Mouse (Mus musculus) heart, adult 2 months (tissue): ENCODE data around the gene Twsg1. TPM values are rescaled to one million over a fixed set of nuclear protein-coding genes. Genes with fewer than 3 reads are reported as not detected.

Experiments used
- DNase-seq, 2 experiments: peaks; one replicate each; pipeline ENCODE4 v3.0.0; 2021
- H3K27ac ChIP-seq: fragments of 200-600 bp; 2 replicates; pipeline ENCODE4 v1.8.1; 2022
- H3K27me3 ChIP-seq: fragments of 200-500 bp; 2 replicates; pipeline ENCODE4 v1.6.1; 2012; ENCODE audit warnings: mild to moderate bottlenecking, low read length, inconsistent platforms, mixed read lengths; ENCODE audit not compliant: control insufficient read depth, insufficient read depth
- H3K36me3 ChIP-seq: fragments of 200-500 bp; 2 replicates; pipeline ENCODE4 v1.6.1; 2012; ENCODE audit warnings: low read length, inconsistent platforms; ENCODE audit not compliant: control insufficient read depth, insufficient read depth
- H3K4me1 ChIP-seq: fragments of 200-500 bp; 2 replicates; pipeline ENCODE4 v1.6.1; 2011; ENCODE audit warnings: low read length; ENCODE audit not compliant: control insufficient read depth, insufficient read depth
- H3K4me3 ChIP-seq: fragments of 200-600 bp; 2 replicates; pipeline ENCODE4 v1.8.1; 2022
- H3K79me2 ChIP-seq: fragments of 200-500 bp; replicated peaks from 2 replicates; pipeline ENCODE4 v1.6.1; 2012; ENCODE audit warnings: mild to moderate bottlenecking, inconsistent platforms, low read length, moderate library complexity, mixed read lengths; ENCODE audit not compliant: control insufficient read depth, insufficient read depth
- H3K9ac ChIP-seq: fragments of 200-500 bp; 2 replicates; pipeline ENCODE4 v1.6.1; 2012; ENCODE audit warnings: low read depth, mild to moderate bottlenecking, control low read depth, inconsistent platforms, low read length, mixed read lengths
- CTCF ChIP-seq: fragments of 200-600 bp; IDR thresholded peaks from 2 replicates; pipeline ENCODE4 v1.8.1; 2022; ENCODE audit warnings: antibody characterized with exemption, mild to moderate bottlenecking, moderate library complexity
- EP300 ChIP-seq: fragments of 200-500 bp; IDR thresholded peaks from 2 replicates; pipeline ENCODE4 v1.6.1; 2011; ENCODE audit warnings: low read depth, low read length, control low read depth; ENCODE audit not compliant: insufficient read depth
- POLR2A ChIP-seq: fragments of 200-500 bp; IDR thresholded peaks from 2 replicates; pipeline ENCODE4 v1.6.1; 2011; ENCODE audit warnings: mild to moderate bottlenecking, low read depth, low read length, control low read depth; ENCODE audit not compliant: insufficient read depth
- WGBS: fragments of 180-500 bp; shearing (Covaris S2); methylation state at CpG from one replicate; pipeline ENCODE4 v1.1.7; 2018; 5-methylcytosine and 5-hydroxymethylcytosine counted together
- intact Hi-C: fragments of 180-260 bp; cut with DNase I; formaldehyde crosslinking; loops from one replicate; pipeline ENCODE4 v1.15.1; 2025
- polyA plus RNA-seq: library from polyadenylated mRNA; depleted of rRNA; stranded (reverse); fragments of >200 nt; gene quantifications from 2 replicates; pipeline ENCODE4 v1.2.3, GENCODE M21; 2012
- total RNA-seq, 2 experiments: library from RNA; stranded (reverse); gene quantifications; 2 replicates each; pipeline ENCODE4 v1.2.3; 2021

Twsg1 gene
- total and polyA plus RNA-seq, 3 experiments, result 41.7 to 79.0 (median 76.1) TPM

- H3K9ac ChIP-seq, result no peak overlapping the region
- H3K27me3 ChIP-seq, result no peaks in the 10 kb centered on the region
- DNase-seq, result no peak
- H3K79me2 ChIP-seq, result no peaks in the 10 kb centered on the region
- intact Hi-C loops, result no loop called here
- TF ChIP-seq EP300 (no peak), CTCF (0 out of 2 replicates have a peak, but pooled peaks have one; percentile 26), POLR2A (no peak)
- H3K36me3 ChIP-seq, result no peaks in the 10 kb centered on the region
- peaks cover 4% of the 10 kb centered on the region for H3K4me1 ChIP-seq
- no peak overlapping the region for H3K4me3 ChIP-seq
- no peak overlapping the region for H3K27ac ChIP-seq
- 97% methylated on average over 1 of the region's 1 CpGs for WGBS
Measured at GRCm38 (mm10) chr17:65903011-65903410, 48.0 kb downstream of the Twsg1 start.

DNA sequence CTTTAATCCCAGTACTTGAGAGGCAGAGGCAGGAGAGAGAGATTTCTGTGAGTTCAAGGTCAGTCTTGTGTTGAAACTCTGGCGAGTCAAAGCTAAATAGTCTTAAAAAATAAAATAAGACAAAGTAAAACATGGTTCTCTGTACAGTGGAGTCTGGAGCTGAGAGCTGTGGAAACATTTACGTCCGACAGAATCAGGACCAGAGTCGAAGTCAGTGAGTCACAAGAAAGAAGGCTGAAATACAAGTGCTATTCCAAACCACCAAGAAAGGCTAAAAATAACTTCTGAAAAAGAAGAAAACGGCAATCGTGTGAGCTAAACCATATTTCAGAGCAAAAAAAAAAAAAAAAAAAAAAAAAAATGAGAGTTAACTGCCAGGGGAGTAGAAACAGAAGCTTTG lies 48.7 kb downstream of the Twsg1 start:
- no peak for TF ChIP-seq CTCF
- TF ChIP-seq POLR2A, result no peak
- no peak for DNase-seq
- Histone ChIP-seq H3K27ac (no peak overlapping the region), H3K9ac (no peak overlapping the region), H3K36me3 (no peaks in the 10 kb centered on the region), H3K4me3 (no peak overlapping the region), H3K79me2 (no peaks in the 10 kb centered on the region), H3K4me1 (peaks cover 4% of the 10 kb centered on the region), H3K27me3 (no peaks in the 10 kb centered on the region)
- 84% methylated on average over 6 of the region's 6 CpGs for WGBS
- intact Hi-C loops, result no loop called here

GRCm38 (mm10) chr17:65896016-65896415 lies 55.0 kb downstream of the Twsg1 start:
- TF ChIP-seq CTCF (no peak), EP300 (no peak), POLR2A (no peak)
- no peak overlapping the region for H3K4me3 ChIP-seq
- no peak for DNase-seq
- intact Hi-C loops, result no loop called here
- H3K4me1 ChIP-seq, result no peaks in the 10 kb centered on the region
- H3K27me3 ChIP-seq, result no peaks in the 10 kb centered on the region
- WGBS, result 75% methylated on average over 3 of the region's 3 CpGs
- H3K79me2 ChIP-seq, result no peaks in the 10 kb centered on the region
- H3K36me3 ChIP-seq, result no peaks in the 10 kb centered on the region
- H3K27ac ChIP-seq, result no peak overlapping the region
- H3K9ac ChIP-seq, result no peak overlapping the region

DNA sequence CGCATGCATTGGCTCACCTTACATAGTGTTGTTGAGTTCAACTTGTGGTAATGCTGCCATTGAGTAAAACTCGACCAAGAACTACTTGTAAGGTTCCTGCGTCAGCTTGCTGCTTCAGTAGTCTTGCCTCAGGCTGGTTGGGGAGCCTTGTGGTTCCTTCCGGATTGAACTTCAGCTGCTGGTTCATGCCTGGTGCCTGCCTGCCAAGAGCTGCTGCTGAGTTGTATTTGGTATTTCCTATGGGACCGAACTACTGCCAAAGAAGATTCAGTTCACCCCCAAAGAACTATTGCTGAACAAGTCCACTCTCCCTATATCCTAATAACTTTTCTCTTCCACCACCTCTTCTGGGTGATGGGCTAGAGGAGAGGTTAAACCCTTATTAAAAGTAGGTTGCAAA lies 61.5 kb downstream of the Twsg1 start:
- intact Hi-C loops, result no loop called here
- 72% methylated on average over 5 of the region's 5 CpGs for WGBS
- Histone ChIP-seq H3K27ac (no peak overlapping the region), H3K27me3 (no peaks in the 10 kb centered on the region), H3K9ac (no peak overlapping the region), H3K36me3 (peaks cover 3% of the 10 kb centered on the region; the same call in 1 of the 2 replicates), H3K4me3 (no peak overlapping the region), H3K79me2 (0 out of 2 replicates have a peak, but pooled peaks cover under 1% of the 10 kb centered on the region), H3K4me1 (peaks cover 4% of the 10 kb centered on the region)
- no peak for TF ChIP-seq POLR2A
- TF ChIP-seq CTCF, result no peak
- no peak for TF ChIP-seq EP300
- no peak for DNase-seq

- intact Hi-C loops, result no loop called here
- Histone ChIP-seq H3K4me1 (peaks cover 7% of the 10 kb centered on the region), H3K27me3 (no peaks in the 10 kb centered on the region), H3K4me3 (peak overlapping the region; percentile 99), H3K9ac (no peak overlapping the region), H3K36me3 (peaks cover 3% of the 10 kb centered on the region; the same call in 1 of the 2 replicates), H3K27ac (peak overlapping the region; percentile 99), H3K79me2 (peaks cover 4% of the 10 kb centered on the region; the same call in 1 of the 2 replicates)
- DNase-seq, result no peak
- 52% methylated on average over 9 of the region's 9 CpGs for WGBS
- no peak for TF ChIP-seq CTCF
- no peak for TF ChIP-seq EP300
- no peak for TF ChIP-seq POLR2A
Measured at GRCm38 (mm10) chr17:65886571-65886970, 64.5 kb downstream of the Twsg1 start.

DNA sequence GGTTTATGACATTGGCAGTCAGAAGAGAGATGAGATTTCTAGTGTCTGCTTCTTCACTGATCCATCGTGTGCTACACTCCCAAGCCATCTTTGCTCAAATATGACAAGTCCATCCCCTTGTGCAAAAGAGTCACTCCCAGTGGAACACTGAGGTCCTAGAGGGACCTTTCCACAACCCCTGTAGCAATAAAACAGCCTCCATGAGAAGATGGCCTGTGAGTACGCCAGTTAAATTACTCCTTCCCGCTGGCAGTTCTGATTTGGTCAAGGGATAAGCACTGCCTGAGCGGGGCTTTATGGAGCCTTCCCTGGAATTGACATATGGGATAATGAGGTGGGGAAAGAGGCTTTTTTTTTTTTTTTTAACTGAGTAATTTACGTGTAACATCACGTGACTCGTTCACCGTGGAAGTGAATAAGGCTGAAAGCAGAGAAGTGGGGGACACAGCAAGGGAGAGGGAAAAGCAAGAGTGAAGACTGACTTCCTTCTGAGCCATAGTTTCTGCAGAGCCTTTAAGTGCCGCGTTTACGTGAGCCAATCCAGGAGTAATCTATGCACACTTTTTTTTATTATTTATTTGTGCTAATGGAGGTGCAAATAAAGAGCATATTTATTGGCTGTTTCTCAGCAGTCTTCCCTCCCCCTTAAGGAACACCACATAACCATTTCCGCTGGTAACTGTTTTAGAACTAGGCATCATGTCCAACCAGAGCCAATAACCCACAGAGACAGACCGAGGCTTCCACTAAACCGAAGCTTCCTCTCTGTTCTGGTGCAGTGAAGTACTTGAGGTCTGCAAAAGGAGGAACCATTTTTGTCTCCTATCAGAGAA lies 65.1 kb downstream of the Twsg1 start, which contains the start of gene Ralbp1:
Ralbp1 (minus strand) TSS at position 102 of the 833 bp plus-strand sequence.
- peaks cover 5% of the 10 kb centered on the region; the same call in 1 of the 2 replicates for H3K79me2 ChIP-seq
- H3K27ac ChIP-seq, result peak within 1 kb of the TSS; percentile 99
- intact Hi-C loops, result loop anchor here (1.0 kb wide), 1 partner anchor 30 kb away; no protein-coding TSS in a partner anchor
- peaks cover 7% of the 10 kb centered on the region for H3K4me1 ChIP-seq
- H3K27me3 ChIP-seq, result no peaks in the 10 kb centered on the region
- TF ChIP-seq EP300 (no peak), POLR2A (peak; percentile 35; the same call in 1 of the 2 replicates)
- DNase-seq, result peak; percentile 40 to 54
- WGBS, result 5% methylated on average over 14 of the region's 14 CpGs
- H3K9ac ChIP-seq, result peak within 1 kb of the TSS; percentile 94
- peaks cover 3% of the 10 kb centered on the region; the same call in 1 of the 2 replicates for H3K36me3 ChIP-seq
- H3K4me3 ChIP-seq, result peak within 1 kb of the TSS; percentile 99
